Mouse (Mus musculus): Measurements from ENCODE around the gene Soga1.

Gene Soga1

GRCm38 (mm10) chr2:157035371-157035770 is 43.7 kb downstream of the Soga1 start:
- DNase-seq: peak; percentile 88

GRCm38 (mm10) chr2:157030804-157031203 is 48.2 kb downstream of the Soga1 start:
- DNase-seq: peak; percentile 82

- peak; percentile 70 for DNase-seq
Measured at GRCm38 (mm10) chr2:157028261-157028660, 50.8 kb downstream of the Soga1 start.

- peak; percentile 86 for DNase-seq
Measured at GRCm38 (mm10) chr2:157027106-157028008, 51.7 kb downstream of the Soga1 start.

GRCm38 (mm10) chr2:157021156-157021555 is 57.9 kb downstream of the Soga1 start:
- DNase-seq: no peak

- DNase-seq: no peak
Measured at GRCm38 (mm10) chr2:157019228-157019627, 59.8 kb downstream of the Soga1 start.

- DNase-seq: peak; percentile 52
Measured at GRCm38 (mm10) chr2:157016529-157017270, 62.4 kb downstream of the Soga1 start.

- no peak for DNase-seq
Measured at GRCm38 (mm10) chr2:157012341-157012740, 66.7 kb downstream of the Soga1 start.

GRCm38 (mm10) chr2:157010634-157011310 is 68.3 kb downstream of the Soga1 start:
- DNase-seq: no peak

- no peak for DNase-seq
Measured at GRCm38 (mm10) chr2:157010121-157010520, 68.9 kb downstream of the Soga1 start.

- no peak for DNase-seq
Measured at GRCm38 (mm10) chr2:157008509-157008908, 70.5 kb downstream of the Soga1 start.

GRCm38 (mm10) chr2:157007234-157007596 is 71.8 kb downstream of the Soga1 start:
- no peak for DNase-seq

- peak; percentile 86 for DNase-seq
Measured at GRCm38 (mm10) chr2:157006511-157007233, 72.4 kb downstream of the Soga1 start, which contains the start of gene Dsn1. TSS of gene Dsn1 (minus strand) at chr2:157007154.

GRCm38 (mm10) chr2:157002321-157002720 is 76.7 kb downstream of the Soga1 start:
- DNase-seq: no peak

GRCm38 (mm10) chr2:156998263-156998662 is 80.8 kb downstream of the Soga1 start:
- DNase-seq: peak; percentile 69

GRCm38 (mm10) chr2:156996576-156996975 is 82.5 kb downstream of the Soga1 start:
- peak; percentile 76 for DNase-seq

GRCm38 (mm10) chr2:156991470-156992319 is 87.4 kb downstream of the Soga1 start, which contains the start of gene Ndrg3:
TSS of gene Ndrg3 (minus strand) at chr2:156992056.
- peak; percentile 99 for DNase-seq

- peak; percentile 63 for DNase-seq
Measured at GRCm38 (mm10) chr2:156990727-156991431, 88.2 kb downstream of the Soga1 start.

- no peak for DNase-seq
Measured at GRCm38 (mm10) chr2:156987316-156987715, 91.7 kb downstream of the Soga1 start.

GRCm38 (mm10) chr2:156982864-156983263 is 96.2 kb downstream of the Soga1 start:
- peak; percentile 62 for DNase-seq

- no peak for DNase-seq
Measured at GRCm38 (mm10) chr2:156981291-156981690, 97.8 kb downstream of the Soga1 start.

Measured in cerebellum, adult 11-12 months (tissue).